Mouse (Mus musculus) bone marrow, adult 2 months (tissue): ENCODE measurements around the gene Hook2. TPM values are rescaled to one million over a fixed set of nuclear protein-coding genes. Genes with fewer than 3 reads are reported as not detected.

Experiments used
- H3K27ac ChIP-seq: fragments of 200-500 bp; 2 replicates; pipeline ENCODE4 v1.5.1; 2012; ENCODE audit warnings: low read depth, mild to moderate bottlenecking, control low read depth, inconsistent platforms, low read length; ENCODE audit not compliant: control insufficient read depth, poor library complexity, insufficient read depth
- H3K4me1 ChIP-seq: fragments of 200-500 bp; 2 replicates; pipeline ENCODE4 v1.6.1; 2011; ENCODE audit warnings: low read length; ENCODE audit not compliant: control insufficient read depth, insufficient read depth
- H3K4me3 ChIP-seq: fragments of 200-500 bp; replicated peaks from 2 replicates; pipeline ENCODE3; 2011; ENCODE audit warnings: mild to moderate bottlenecking, low read depth, low read length, control low read depth; ENCODE audit not compliant: control insufficient read depth
- CTCF ChIP-seq: fragments of 200-500 bp; IDR thresholded peaks from 2 replicates; pipeline ENCODE4 v1.5.1; 2011; ENCODE audit warnings: low read length, control low read depth; ENCODE audit not compliant: control insufficient read depth, insufficient read depth
- POLR2A ChIP-seq: fragments of 200-500 bp; IDR thresholded peaks from 2 replicates; pipeline ENCODE4 v1.6.1; 2011; ENCODE audit warnings: low read depth, mild to moderate bottlenecking, control low read depth, low read length, borderline replicate concordance; ENCODE audit not compliant: control insufficient read depth
- WGBS: fragments of 180-500 bp; shearing (Covaris S2); methylation state at CpG from one replicate; pipeline ENCODE4 v1.1.7; 2018; 5-methylcytosine and 5-hydroxymethylcytosine counted together
- polyA plus RNA-seq: library from polyadenylated mRNA; stranded (reverse); fragments of >200 nt; gene quantifications from 2 replicates; pipeline ENCODE4 v1.2.4, GENCODE M21; 2011; ENCODE audit warnings: low replicate concordance; ENCODE audit not compliant: missing spikeins, insufficient read depth, insufficient read length

Gene Hook2
- polyA plus RNA-seq = 3.5 and 7.3 TPM in 2 replicates

- Histone ChIP-seq H3K4me1 (peaks cover 4% of the 10 kb centered on the region), H3K27ac (peak within 1 kb of the TSS; percentile 46), H3K4me3 (peak within 1 kb of the TSS; percentile 61)
- TF ChIP-seq CTCF (peak; percentile 99), POLR2A (peak; percentile 61; the same call in 1 of the 2 replicates)
- WGBS = under 1% methylated on average over 28 of the region's 28 CpGs
Measured at GRCm38 (mm10) chr8:84990349-84990748, at the start of gene Hook2. Gene Hook2 (plus strand): TSS chr8:84990603.

GRCm38 (mm10) chr8:84943699-84944098 lies 46.7 kb upstream of the Hook2 start:
- no peak overlapping the region for H3K27ac ChIP-seq
- no peak for TF ChIP-seq POLR2A
- no peak for TF ChIP-seq CTCF
- WGBS = 28% methylated on average over 4 of the region's 4 CpGs
- H3K4me3 ChIP-seq = no peak overlapping the region
- no peaks in the 10 kb centered on the region for H3K4me1 ChIP-seq

- no peaks in the 10 kb centered on the region for H3K4me1 ChIP-seq
- H3K4me3 ChIP-seq = no peak overlapping the region
- 5% methylated on average over 26 of the region's 26 CpGs for WGBS
- TF ChIP-seq CTCF (no peak), POLR2A (no peak)
- no peak overlapping the region for H3K27ac ChIP-seq
Measured at GRCm38 (mm10) chr8:84944478-84945160, 45.8 kb upstream of the Hook2 start.

GRCm38 (mm10) chr8:84945235-84945632 lies 45.2 kb upstream of the Hook2 start:
- H3K4me3 ChIP-seq = no peak overlapping the region
- no peaks in the 10 kb centered on the region for H3K4me1 ChIP-seq
- no peak for TF ChIP-seq CTCF
- no peak for TF ChIP-seq POLR2A
- WGBS = 7% methylated on average over 11 of the region's 11 CpGs
- H3K27ac ChIP-seq = no peak overlapping the region

GRCm38 (mm10) chr8:84945633-84946527 lies 44.5 kb upstream of the Hook2 start:
- no peak overlapping the region for H3K4me3 ChIP-seq
- no peak overlapping the region for H3K27ac ChIP-seq
- WGBS = 3% methylated on average over 50 of the region's 67 CpGs
- TF ChIP-seq POLR2A = no peak
- TF ChIP-seq CTCF = no peak
- H3K4me1 ChIP-seq = no peaks in the 10 kb centered on the region

- Histone ChIP-seq H3K4me1 (no peaks in the 10 kb centered on the region), H3K27ac (no peak within 1 kb of the TSS), H3K4me3 (no peak within 1 kb of the TSS)
- 15% methylated on average over 17 of the region's 17 CpGs for WGBS
- TF ChIP-seq POLR2A = no peak
- TF ChIP-seq CTCF = peak; percentile 31; the same call in 1 of the 2 replicates
Measured at GRCm38 (mm10) chr8:84946528-84947240, 43.7 kb upstream of the Hook2 start, which contains the start of gene Rtbdn. Gene Rtbdn (plus strand): TSS chr8:84946991.

GRCm38 (mm10) chr8:84947241-84947545 lies 43.2 kb upstream of the Hook2 start:
- WGBS = 12% methylated on average over 9 of the region's 9 CpGs
- TF ChIP-seq CTCF (no peak), POLR2A (no peak)
- H3K4me3 ChIP-seq = no peak overlapping the region
- H3K4me1 ChIP-seq = no peaks in the 10 kb centered on the region
- no peak overlapping the region for H3K27ac ChIP-seq

GRCm38 (mm10) chr8:84949753-84950152 lies 40.6 kb upstream of the Hook2 start:
- Histone ChIP-seq H3K4me1 (no peaks in the 10 kb centered on the region; the same call in 1 of the 2 replicates), H3K27ac (no peak overlapping the region), H3K4me3 (no peak overlapping the region)
- WGBS = 23% methylated on average over 12 of the region's 12 CpGs
- TF ChIP-seq CTCF (no peak), POLR2A (no peak)
